Mouse (Mus musculus) layer of hippocampus, adult 9-11 months (tissue): ENCODE data around the gene Rassf8.

ENCODE experiments used
- DNase-seq: peaks from one replicate; pipeline ENCODE4 v3.0.0; 2022

Rassf8 gene

GRCm38 (mm10) chr6:145747671-145748640 is 1.4 kb downstream of the Rassf8 start:
- no peak for DNase-seq

GRCm38 (mm10) chr6:145750394-145750793 is 3.8 kb downstream of the Rassf8 start:
- DNase-seq: no peak

GRCm38 (mm10) chr6:145753296-145753695 is 6.7 kb downstream of the Rassf8 start:
- no peak for DNase-seq

GRCm38 (mm10) chr6:145754416-145754815 is 7.9 kb downstream of the Rassf8 start:
- no peak for DNase-seq

- no peak for DNase-seq
Measured at GRCm38 (mm10) chr6:145755942-145756639, 9.5 kb downstream of the Rassf8 start.

- no peak for DNase-seq
Measured at GRCm38 (mm10) chr6:145756640-145757005, 10.1 kb downstream of the Rassf8 start.

- DNase-seq: no peak
Measured at GRCm38 (mm10) chr6:145757346-145757745, 10.8 kb downstream of the Rassf8 start.

- no peak for DNase-seq
Measured at GRCm38 (mm10) chr6:145758685-145759084, 12.1 kb downstream of the Rassf8 start.

GRCm38 (mm10) chr6:145759432-145759831 is 12.9 kb downstream of the Rassf8 start:
- no peak for DNase-seq

- no peak for DNase-seq
Measured at GRCm38 (mm10) chr6:145760246-145761016, 13.9 kb downstream of the Rassf8 start.

- DNase-seq: no peak
Measured at GRCm38 (mm10) chr6:145761151-145761935, 14.8 kb downstream of the Rassf8 start.

- DNase-seq: no peak
Measured at GRCm38 (mm10) chr6:145762016-145762415, 15.5 kb downstream of the Rassf8 start.

GRCm38 (mm10) chr6:145763051-145763450 is 16.5 kb downstream of the Rassf8 start:
- no peak for DNase-seq

- DNase-seq: no peak
Measured at GRCm38 (mm10) chr6:145765011-145765410, 18.5 kb downstream of the Rassf8 start.

GRCm38 (mm10) chr6:145766971-145767370 is 20.4 kb downstream of the Rassf8 start:
- DNase-seq: no peak

- DNase-seq: no peak
Measured at GRCm38 (mm10) chr6:145767637-145768036, 21.1 kb downstream of the Rassf8 start.

GRCm38 (mm10) chr6:145768671-145769292 is 22.2 kb downstream of the Rassf8 start:
- no peak for DNase-seq

GRCm38 (mm10) chr6:145769855-145770254 is 23.3 kb downstream of the Rassf8 start:
- no peak for DNase-seq

- no peak for DNase-seq
Measured at GRCm38 (mm10) chr6:145770272-145771000, 23.9 kb downstream of the Rassf8 start.

- DNase-seq: no peak
Measured at GRCm38 (mm10) chr6:145774436-145774835, 27.9 kb downstream of the Rassf8 start.

- DNase-seq: no peak
Measured at GRCm38 (mm10) chr6:145776241-145776640, 29.7 kb downstream of the Rassf8 start.
